Mouse (Mus musculus): ENCODE measurements around the gene Rdh1. TPM values are rescaled to one million over a fixed set of nuclear protein-coding genes. Genes with fewer than 3 reads are reported as not detected.

Rdh1 gene
- total and polyA plus RNA-seq, 3 experiments, result 0.05 to 0.30 TPM; not detected in 1

Other genes with a start within 250 kb of the Rdh1 start
- 976 and 1,076 TPM in 2 replicates for gene Ndufa4l2, start 244.8 kb upstream of the Rdh1 start, total RNA-seq (2014; fragmentation: Nextera tagmentation)
- gene Ndufa4l2, start 244.8 kb upstream of the Rdh1 start, total RNA-seq (2017), result 238 and 262 TPM in 2 replicates
- 1,245 and 1,719 TPM in 2 replicates for gene Ndufa4l2, start 244.8 kb upstream of the Rdh1 start, polyA plus RNA-seq (2012)
- gene Shmt2, start 237.3 kb upstream of the Rdh1 start, total RNA-seq (2014; fragmentation: Nextera tagmentation), result 338 and 343 TPM in 2 replicates
- gene Shmt2, start 237.3 kb upstream of the Rdh1 start, total RNA-seq (2017), result 238 and 271 TPM in 2 replicates
- 622 and 702 TPM in 2 replicates for gene Shmt2, start 237.3 kb upstream of the Rdh1 start, polyA plus RNA-seq (2012)
- not detected in 2 replicates for gene Nxph4, start 225.2 kb upstream of the Rdh1 start, total RNA-seq (2014; fragmentation: Nextera tagmentation)
- gene Nxph4, start 225.2 kb upstream of the Rdh1 start, total RNA-seq (2017), result 0.06 and 0.11 TPM in 2 replicates
- 0.22 and 0.40 TPM in 2 replicates for gene Nxph4, start 225.2 kb upstream of the Rdh1 start, polyA plus RNA-seq (2012)
- gene Lrp1, start 138.6 kb upstream of the Rdh1 start, total RNA-seq (2014; fragmentation: Nextera tagmentation), result 0.30 TPM in 1 of 2 replicates, not detected in the other
- gene Lrp1, start 138.6 kb upstream of the Rdh1 start, total RNA-seq (2017), result 0.06 and 0.27 TPM in 2 replicates
- gene Lrp1, start 138.6 kb upstream of the Rdh1 start, polyA plus RNA-seq (2012), result 0.67 and 0.86 TPM in 2 replicates
- gene Stat6, start 116.7 kb upstream of the Rdh1 start, total RNA-seq (2014; fragmentation: Nextera tagmentation), result 44.0 and 55.0 TPM in 2 replicates
- gene Stat6, start 116.7 kb upstream of the Rdh1 start, total RNA-seq (2017), result 84.0 and 90.5 TPM in 2 replicates
- 65.5 and 69.5 TPM in 2 replicates for gene Stat6, start 116.7 kb upstream of the Rdh1 start, polyA plus RNA-seq (2012)
- 41.9 and 57.6 TPM in 2 replicates for gene Nemp1, start 92.8 kb upstream of the Rdh1 start, total RNA-seq (2014; fragmentation: Nextera tagmentation)
- 36.2 and 40.4 TPM in 2 replicates for gene Nemp1, start 92.8 kb upstream of the Rdh1 start, total RNA-seq (2017)
- gene Nemp1, start 92.8 kb upstream of the Rdh1 start, polyA plus RNA-seq (2012), result 5.5 and 5.6 TPM in 2 replicates
- gene Nab2, start 91.2 kb upstream of the Rdh1 start, total RNA-seq (2014; fragmentation: Nextera tagmentation), result 28.6 and 31.6 TPM in 2 replicates
- 41.0 and 41.8 TPM in 2 replicates for gene Nab2, start 91.2 kb upstream of the Rdh1 start, total RNA-seq (2017)
- gene Nab2, start 91.2 kb upstream of the Rdh1 start, polyA plus RNA-seq (2012), result 92.3 and 106 TPM in 2 replicates
- 0.23 and 3.1 TPM in 2 replicates for gene Myo1a, start 54.6 kb upstream of the Rdh1 start, total RNA-seq (2014; fragmentation: Nextera tagmentation)
- 0.16 and 0.23 TPM in 2 replicates for gene Myo1a, start 54.6 kb upstream of the Rdh1 start, total RNA-seq (2017)
- 0.09 TPM in 1 of 2 replicates, not detected in the other for gene Myo1a, start 54.6 kb upstream of the Rdh1 start, polyA plus RNA-seq (2012)
- gene Tac2, start 35.2 kb upstream of the Rdh1 start, total RNA-seq (2014; fragmentation: Nextera tagmentation), result not detected in 2 replicates
- gene Tac2, start 35.2 kb upstream of the Rdh1 start, total RNA-seq (2017), result not detected in 2 replicates
- gene Tac2, start 35.2 kb upstream of the Rdh1 start, polyA plus RNA-seq (2012), result not detected in 2 replicates
- 16.1 and 17.2 TPM in 2 replicates for gene Zbtb39, start 20.2 kb upstream of the Rdh1 start, total RNA-seq (2014; fragmentation: Nextera tagmentation)
- gene Zbtb39, start 20.2 kb upstream of the Rdh1 start, total RNA-seq (2017), result 3.9 and 4.0 TPM in 2 replicates
- gene Zbtb39, start 20.2 kb upstream of the Rdh1 start, polyA plus RNA-seq (2012), result 3.0 and 3.6 TPM in 2 replicates
- gene Gpr182, start 8.0 kb upstream of the Rdh1 start, total RNA-seq (2014; fragmentation: Nextera tagmentation), result not detected in 2 replicates
- gene Gpr182, start 8.0 kb upstream of the Rdh1 start, total RNA-seq (2017), result 0.17 TPM in 1 of 2 replicates, not detected in the other
- not detected in 2 replicates for gene Gpr182, start 8.0 kb upstream of the Rdh1 start, polyA plus RNA-seq (2012)
- not detected in 2 replicates for gene Rdh16f1, start 66 bp downstream of the Rdh1 start, total RNA-seq (2014; fragmentation: Nextera tagmentation)
- not detected in 2 replicates for gene Rdh16f1, start 66 bp downstream of the Rdh1 start, total RNA-seq (2017)
- gene Rdh16f1, start 66 bp downstream of the Rdh1 start, polyA plus RNA-seq (2012), result not detected in 2 replicates
- gene Rdh9, start 16.7 kb downstream of the Rdh1 start, total RNA-seq (2014; fragmentation: Nextera tagmentation), result not detected in 2 replicates
- 0.16 and 0.29 TPM in 2 replicates for gene Rdh9, start 16.7 kb downstream of the Rdh1 start, total RNA-seq (2017)
- not detected in 2 replicates for gene Rdh9, start 16.7 kb downstream of the Rdh1 start, polyA plus RNA-seq (2012)
- gene Rdh16, start 41.4 kb downstream of the Rdh1 start, total RNA-seq (2014; fragmentation: Nextera tagmentation), result not detected in 2 replicates
- 0.06 and 0.16 TPM in 2 replicates for gene Rdh16, start 41.4 kb downstream of the Rdh1 start, total RNA-seq (2017)
- not detected in 2 replicates for gene Rdh16, start 41.4 kb downstream of the Rdh1 start, polyA plus RNA-seq (2012)
- gene Rdh19, start 90.2 kb downstream of the Rdh1 start, total RNA-seq (2014; fragmentation: Nextera tagmentation), result not detected in 2 replicates
- 0.11 TPM in 1 of 2 replicates, not detected in the other for gene Rdh19, start 90.2 kb downstream of the Rdh1 start, total RNA-seq (2017)
- not detected in 2 replicates for gene Rdh19, start 90.2 kb downstream of the Rdh1 start, polyA plus RNA-seq (2012)
- 0.97 TPM in 1 of 2 replicates, not detected in the other for gene Rdh16f2, start 106.8 kb downstream of the Rdh1 start, total RNA-seq (2014; fragmentation: Nextera tagmentation)
- gene Rdh16f2, start 106.8 kb downstream of the Rdh1 start, total RNA-seq (2017), result 0.23 and 0.87 TPM in 2 replicates
- 0.07 TPM in 1 of 2 replicates, not detected in the other for gene Rdh16f2, start 106.8 kb downstream of the Rdh1 start, polyA plus RNA-seq (2012)
- gene Rdh7, start 129.1 kb downstream of the Rdh1 start, total RNA-seq (2014; fragmentation: Nextera tagmentation), result not detected in 2 replicates
- not detected in 2 replicates for gene Rdh7, start 129.1 kb downstream of the Rdh1 start, total RNA-seq (2017)
- gene Rdh7, start 129.1 kb downstream of the Rdh1 start, polyA plus RNA-seq (2012), result not detected in 2 replicates
- not detected in 2 replicates for gene Sdr9c7, start 138.8 kb downstream of the Rdh1 start, total RNA-seq (2014; fragmentation: Nextera tagmentation)
- gene Sdr9c7, start 138.8 kb downstream of the Rdh1 start, total RNA-seq (2017), result 0.05 TPM in 1 of 2 replicates, not detected in the other
- gene Sdr9c7, start 138.8 kb downstream of the Rdh1 start, polyA plus RNA-seq (2012), result not detected in 2 replicates
- not detected in 2 replicates for gene Hsd17b6, start 247.9 kb downstream of the Rdh1 start, total RNA-seq (2014; fragmentation: Nextera tagmentation)
- 0.05 TPM in 1 of 2 replicates, not detected in the other for gene Hsd17b6, start 247.9 kb downstream of the Rdh1 start, total RNA-seq (2017)
- not detected in 2 replicates for gene Hsd17b6, start 247.9 kb downstream of the Rdh1 start, polyA plus RNA-seq (2012)

All from G1E (cell line).